Mouse (Mus musculus) v-Abl transformed pro-B cells (cell line): ENCODE results near the gene Cacng6.

Source experiments
- in situ Hi-C, 2 experiments: fragments of 400-800 bp; cut with MboI; formaldehyde crosslinking; loops; one replicate each; pipeline ENCODE4 v1.15.1; 2025; ENCODE audit not compliant: unreplicated experiment in 2 of 2

The Cacng6 gene

GRCm38 (mm10) chr7:3423895-3424294 is at the start of gene Cacng6:
Gene Cacng6 (plus strand): TSS chr7:3424195.
- in situ Hi-C loops, result no loop called here

- in situ Hi-C loops, result loop anchor here in 1 of 2 experiments (5.0 kb wide), 1 partner anchor 155 kb away; no protein-coding TSS in a partner anchor
These were observed 47.2 kb upstream of the Cacng6 start for GRCm38 (mm10) chr7:3376831-3377230.

- in situ Hi-C loops, result loop anchor here in 1 of 2 experiments (5.0 kb wide), 1 partner anchor 160 kb away; no protein-coding TSS in a partner anchor
These were observed 41.9 kb upstream of the Cacng6 start for GRCm38 (mm10) chr7:3382123-3382522.

- in situ Hi-C loops, result loop anchor here in 1 of 2 experiments (5.0 kb wide), 1 partner anchor 163 kb away; no protein-coding TSS in a partner anchor
These were observed 39.1 kb upstream of the Cacng6 start for GRCm38 (mm10) chr7:3384807-3385319.

GRCm38 (mm10) chr7:3386036-3386730 is 37.8 kb upstream of the Cacng6 start:
- in situ Hi-C loops, result no loop called here

- in situ Hi-C loops, result no loop called here
These were observed 36.2 kb upstream of the Cacng6 start for GRCm38 (mm10) chr7:3387761-3388160.

GRCm38 (mm10) chr7:3388885-3389284 is 35.1 kb upstream of the Cacng6 start:
- in situ Hi-C loops, result no loop called here

GRCm38 (mm10) chr7:3389444-3390412 is 34.3 kb upstream of the Cacng6 start:
- in situ Hi-C loops, result no loop called here

- in situ Hi-C loops, result no loop called here
These were observed 33.4 kb upstream of the Cacng6 start, which contains the start of gene Cacng8 for GRCm38 (mm10) chr7:3390413-3391080. Gene Cacng8 (plus strand): TSS chr7:3390683.

- in situ Hi-C loops, result no loop called here
These were observed 32.9 kb upstream of the Cacng6 start for GRCm38 (mm10) chr7:3391081-3391451.

GRCm38 (mm10) chr7:3391809-3392208 is 32.2 kb upstream of the Cacng6 start:
- in situ Hi-C loops, result no loop called here

- in situ Hi-C loops, result loop anchor here in 1 of 2 experiments (5.0 kb wide), 1 partner anchor 50 kb away; no protein-coding TSS in a partner anchor
These were observed 26.6 kb upstream of the Cacng6 start for GRCm38 (mm10) chr7:3397355-3397754.

GRCm38 (mm10) chr7:3397797-3398196 is 26.2 kb upstream of the Cacng6 start:
- in situ Hi-C loops, result loop anchor here in 1 of 2 experiments (5.0 kb wide), 1 partner anchor 50 kb away; no protein-coding TSS in a partner anchor

GRCm38 (mm10) chr7:3398363-3398762 is 25.6 kb upstream of the Cacng6 start:
- in situ Hi-C loops, result loop anchor here in 1 of 2 experiments (5.0 kb wide), 1 partner anchor 49 kb away; no protein-coding TSS in a partner anchor

GRCm38 (mm10) chr7:3399937-3400336 is 24.1 kb upstream of the Cacng6 start:
- in situ Hi-C loops, result loop anchor here in 1 of 2 experiments (5.0 kb wide), 1 partner anchor 47 kb away; no protein-coding TSS in a partner anchor

- in situ Hi-C loops, result no loop called here
These were observed 14.1 kb upstream of the Cacng6 start for GRCm38 (mm10) chr7:3409729-3410520.

- in situ Hi-C loops, result no loop called here
These were observed 12.6 kb upstream of the Cacng6 start for GRCm38 (mm10) chr7:3411160-3411941.

- in situ Hi-C loops, result no loop called here
These were observed 12.0 kb upstream of the Cacng6 start for GRCm38 (mm10) chr7:3412036-3412435.

- in situ Hi-C loops, result no loop called here
These were observed 9.1 kb upstream of the Cacng6 start for GRCm38 (mm10) chr7:3414888-3415287.
